Mouse (Mus musculus) intestine, embryonic 16.5 days (tissue): Measurements from ENCODE around the gene Erbb4. TPM values are rescaled to one million over a fixed set of nuclear protein-coding genes. Genes with fewer than 3 reads are reported as not detected.
"Not testable (repeated sequence)": the region's sequence is repeated elsewhere in the genome, so short reads cannot be mapped to it uniquely, and the experiment has no call there.

Experiments used
- ATAC-seq: fragments of 200-750 bp; cut with Nextera tagmentation; 2 replicates; pipeline ENCODE4 v1.8.0; 2017; ENCODE audit warnings: moderate TSS enrichment, moderate library complexity
- H3K27ac ChIP-seq: fragments of 300-500 bp; sonication (generic); 2 replicates; pipeline ENCODE4 v1.5.1; 2014; ENCODE audit warnings: mild to moderate bottlenecking, low read length
- H3K27me3 ChIP-seq: fragments of 300-500 bp; sonication (generic); replicated peaks from 2 replicates; pipeline ENCODE4 v1.6.1; 2014; ENCODE audit warnings: low read length, control low read depth, mixed read lengths; ENCODE audit not compliant: control insufficient read depth, insufficient read depth
- H3K36me3 ChIP-seq: fragments of 300-500 bp; sonication (generic); 2 replicates; pipeline ENCODE4 v1.6.1; 2014; ENCODE audit warnings: low read length, control low read depth; ENCODE audit not compliant: control insufficient read depth, insufficient read depth
- H3K4me1 ChIP-seq: fragments of 300-500 bp; sonication (generic); 2 replicates; pipeline ENCODE4 v1.6.1; 2014; ENCODE audit warnings: low read length, control low read depth, mixed read lengths; ENCODE audit not compliant: control insufficient read depth, insufficient read depth
- H3K4me2 ChIP-seq: fragments of 300-500 bp; sonication (generic); 2 replicates; pipeline ENCODE4 v1.6.1; 2014; ENCODE audit warnings: low read depth, low read length, control low read depth
- H3K4me3 ChIP-seq: fragments of 300-500 bp; sonication (generic); 2 replicates; pipeline ENCODE4 v1.5.1; 2014; ENCODE audit warnings: mild to moderate bottlenecking, low read length
- H3K9ac ChIP-seq: fragments of 300-500 bp; sonication (generic); 2 replicates; pipeline ENCODE4 v1.6.1; 2014; ENCODE audit warnings: low read depth, low read length
- H3K9me3 ChIP-seq: fragments of 300-500 bp; sonication (generic); 2 replicates; pipeline ENCODE4 v1.6.1; 2016; ENCODE audit warnings: low read length, control low read depth; ENCODE audit not compliant: control insufficient read depth
- WGBS: fragments of 180-500 bp; shearing (Covaris S2); extraction: QIAGEN DNeasy Blood & Tissue Kit; methylation state at CpG from one replicate; pipeline ENCODE4 v1.1.7; 2014; 5-methylcytosine and 5-hydroxymethylcytosine counted together
- polyA plus RNA-seq: library from polyadenylated mRNA; unstranded; fragments of >200 nt; fragmentation: Nextera tagmentation; extraction: Ambion mirVana; gene quantifications from 2 replicates; pipeline ENCODE4 v1.2.1, GENCODE M21; 2015

Erbb4 gene
- polyA plus RNA-seq, 1 experiment from 2014 or later, result not detected

DNA sequence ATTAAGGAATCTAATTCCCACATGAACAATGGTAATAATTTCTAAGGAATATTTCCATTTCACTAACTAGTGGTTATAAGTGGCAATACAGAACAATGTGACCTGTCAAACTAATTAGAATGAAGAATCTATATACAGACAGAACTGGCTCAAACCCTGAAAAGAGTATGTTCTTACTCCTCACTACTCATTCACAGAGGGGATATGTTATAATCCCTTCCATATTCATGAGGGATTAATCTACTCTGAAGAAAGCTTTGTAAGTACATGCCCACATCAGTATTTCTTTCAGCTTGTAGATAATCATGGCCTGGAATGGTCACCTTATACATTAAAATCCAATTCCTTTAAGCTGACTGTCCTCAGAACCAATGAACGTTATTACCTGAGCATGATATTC, 276.3 kb downstream of the Erbb4 start:
- Histone ChIP-seq H3K27me3 (no peaks in the 10 kb centered on the region), H3K9me3 (no peaks in the 10 kb centered on the region), H3K27ac (no peak overlapping the region), H3K4me1 (no peaks in the 10 kb centered on the region), H3K4me3 (no peak overlapping the region), H3K9ac (no peak overlapping the region), H3K36me3 (no peaks in the 10 kb centered on the region), H3K4me2 (no peak overlapping the region)
- WGBS, result 71% methylated on average over 1 of the region's 1 CpGs
- no peak for ATAC-seq

- Histone ChIP-seq H3K27ac (no peak overlapping the region), H3K36me3 (no peaks in the 10 kb centered on the region), H3K4me2 (no peak overlapping the region), H3K4me3 (no peak overlapping the region), H3K9me3 (no peaks in the 10 kb centered on the region), H3K9ac (no peak overlapping the region), H3K27me3 (no peaks in the 10 kb centered on the region), H3K4me1 (no peaks in the 10 kb centered on the region)
- no peak for ATAC-seq
- 82% methylated on average over 2 of the region's 2 CpGs for WGBS
Observed at GRCm38 (mm10) chr1:68830501-68831239, 277.2 kb downstream of the Erbb4 start.

- H3K27me3 ChIP-seq, result no peaks in the 10 kb centered on the region
- no peak for ATAC-seq
- no peaks in the 10 kb centered on the region for H3K9me3 ChIP-seq
- H3K36me3 ChIP-seq, result no peaks in the 10 kb centered on the region
- H3K4me3 ChIP-seq, result no peak overlapping the region
- no peak overlapping the region for H3K4me2 ChIP-seq
- no peaks in the 10 kb centered on the region for H3K4me1 ChIP-seq
- 82% methylated on average over 2 of the region's 2 CpGs for WGBS
- H3K9ac ChIP-seq, result no peak overlapping the region
- no peak overlapping the region for H3K27ac ChIP-seq
Observed at GRCm38 (mm10) chr1:68823116-68823644, 284.7 kb downstream of the Erbb4 start.

GRCm38 (mm10) chr1:68806711-68807110, 301.1 kb downstream of the Erbb4 start:
- 55% methylated on average over 2 of the region's 2 CpGs for WGBS
- Histone ChIP-seq H3K9ac (no peak overlapping the region), H3K27me3 (no peaks in the 10 kb centered on the region), H3K4me2 (no peak overlapping the region), H3K27ac (no peak overlapping the region), H3K36me3 (no peaks in the 10 kb centered on the region), H3K4me3 (no peak overlapping the region), H3K4me1 (no peaks in the 10 kb centered on the region), H3K9me3 (no peaks in the 10 kb centered on the region)
- ATAC-seq, result no peak

GRCm38 (mm10) chr1:68787409-68788015, 320.3 kb downstream of the Erbb4 start:
- Histone ChIP-seq H3K4me1 (no peaks in the 10 kb centered on the region), H3K27ac (no peak overlapping the region), H3K9me3 (no peaks in the 10 kb centered on the region), H3K36me3 (no peaks in the 10 kb centered on the region), H3K4me3 (no peak overlapping the region), H3K4me2 (no peak overlapping the region), H3K9ac (no peak overlapping the region), H3K27me3 (no peaks in the 10 kb centered on the region)
- no peak for ATAC-seq
- WGBS, result 44% methylated on average over 4 of the region's 4 CpGs

DNA sequence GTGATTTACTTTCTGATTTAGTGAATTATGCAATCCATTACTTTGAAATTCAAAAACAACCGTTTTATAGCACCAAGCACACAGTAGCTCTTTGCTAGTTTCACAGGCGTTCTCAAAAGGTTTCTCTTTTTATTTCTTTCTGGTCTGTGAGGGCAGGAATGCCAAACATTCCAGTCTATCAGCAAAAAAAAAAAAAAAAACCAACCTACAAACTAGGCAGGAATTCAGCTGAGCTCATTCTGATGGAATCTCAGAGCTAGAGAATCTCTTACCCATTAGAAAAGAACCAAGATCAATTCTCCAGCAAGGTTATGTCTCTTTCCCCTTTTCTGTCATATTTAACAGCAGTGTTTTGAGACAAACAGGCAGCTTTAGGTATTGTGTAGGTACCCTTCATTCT, 327.2 kb downstream of the Erbb4 start:
- no peak overlapping the region for H3K27ac ChIP-seq
- H3K9ac ChIP-seq, result no peak overlapping the region
- no peak overlapping the region for H3K4me3 ChIP-seq
- H3K36me3 ChIP-seq, result no peaks in the 10 kb centered on the region
- no peak overlapping the region for H3K4me2 ChIP-seq
- no peaks in the 10 kb centered on the region for H3K27me3 ChIP-seq
- H3K9me3 ChIP-seq, result no peaks in the 10 kb centered on the region
- H3K4me1 ChIP-seq, result no peaks in the 10 kb centered on the region
- ATAC-seq, result no peak
- 12% methylated on average over 2 of the region's 2 CpGs for WGBS

GRCm38 (mm10) chr1:68780032-68780431, 327.8 kb downstream of the Erbb4 start:
- H3K9me3 ChIP-seq, result no peaks in the 10 kb centered on the region
- no peak overlapping the region for H3K27ac ChIP-seq
- H3K36me3 ChIP-seq, result no peaks in the 10 kb centered on the region
- 93% methylated on average over 1 of the region's 1 CpGs for WGBS
- no peak overlapping the region for H3K4me3 ChIP-seq
- no peak for ATAC-seq
- H3K27me3 ChIP-seq, result no peaks in the 10 kb centered on the region
- H3K4me1 ChIP-seq, result no peaks in the 10 kb centered on the region
- H3K9ac ChIP-seq, result no peak overlapping the region
- no peak overlapping the region for H3K4me2 ChIP-seq

GRCm38 (mm10) chr1:68766095-68766494, 341.8 kb downstream of the Erbb4 start:
- not testable (repeated sequence) for H3K27ac ChIP-seq, H3K4me3 ChIP-seq, H3K9me3 ChIP-seq, H3K4me2 ChIP-seq, ATAC-seq, H3K4me1 ChIP-seq, H3K36me3 ChIP-seq, H3K9ac ChIP-seq, H3K27me3 ChIP-seq

DNA sequence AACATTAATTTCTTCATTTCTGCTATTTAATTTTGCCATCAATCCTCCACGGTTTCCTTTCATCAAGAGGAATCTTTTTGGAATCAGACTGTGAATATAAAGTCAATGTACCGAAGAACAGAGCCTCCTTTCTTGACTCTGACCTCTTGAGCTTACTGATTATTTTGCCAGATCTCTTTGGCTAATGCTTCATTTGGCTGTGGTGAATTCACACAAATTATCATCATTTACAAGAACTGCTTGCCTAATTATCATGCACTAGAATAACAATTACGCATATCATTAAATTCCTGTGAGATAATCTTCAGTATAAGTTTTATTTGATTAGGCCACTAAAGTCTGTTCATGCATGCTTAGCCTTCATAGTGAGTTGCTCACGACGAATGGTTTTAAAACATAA, 345.4 kb downstream of the Erbb4 start:
- Histone ChIP-seq H3K9ac (no peak overlapping the region), H3K4me3 (no peak overlapping the region), H3K27me3 (no peaks in the 10 kb centered on the region), H3K4me2 (no peak overlapping the region), H3K9me3 (no peaks in the 10 kb centered on the region), H3K4me1 (no peaks in the 10 kb centered on the region), H3K36me3 (no peaks in the 10 kb centered on the region), H3K27ac (no peak overlapping the region)
- ATAC-seq, result no peak
- 82% methylated on average over 5 of the region's 5 CpGs for WGBS
